Mouse (Mus musculus): ENCODE measurements around the gene Mcoln2.

Gene Mcoln2

GRCm38 (mm10) chr3:146232708-146233107, 83.1 kb downstream of the Mcoln2 start:
- no peak for DNase-seq

- no peak for DNase-seq
Measured at GRCm38 (mm10) chr3:146233741-146234140, 84.1 kb downstream of the Mcoln2 start.

GRCm38 (mm10) chr3:146234530-146234929, 84.9 kb downstream of the Mcoln2 start:
- no peak for DNase-seq

- DNase-seq: no peak
Measured at GRCm38 (mm10) chr3:146236280-146236679, 86.6 kb downstream of the Mcoln2 start.

GRCm38 (mm10) chr3:146237676-146238075, 88.0 kb downstream of the Mcoln2 start:
- peak; percentile 64 to 67 for DNase-seq

- no peak for DNase-seq
Measured at GRCm38 (mm10) chr3:146244630-146245029, 95.0 kb downstream of the Mcoln2 start.
